Mouse (Mus musculus): ENCODE data around the gene Gba. TPM values are rescaled to one million over a fixed set of nuclear protein-coding genes. Genes with fewer than 3 reads are reported as not detected.
A peak's percentile ranks its signal among the peaks of the same experiment; 100 is the strongest.

Gba gene
- total RNA-seq, 1 experiment = 69.3 TPM

DNA sequence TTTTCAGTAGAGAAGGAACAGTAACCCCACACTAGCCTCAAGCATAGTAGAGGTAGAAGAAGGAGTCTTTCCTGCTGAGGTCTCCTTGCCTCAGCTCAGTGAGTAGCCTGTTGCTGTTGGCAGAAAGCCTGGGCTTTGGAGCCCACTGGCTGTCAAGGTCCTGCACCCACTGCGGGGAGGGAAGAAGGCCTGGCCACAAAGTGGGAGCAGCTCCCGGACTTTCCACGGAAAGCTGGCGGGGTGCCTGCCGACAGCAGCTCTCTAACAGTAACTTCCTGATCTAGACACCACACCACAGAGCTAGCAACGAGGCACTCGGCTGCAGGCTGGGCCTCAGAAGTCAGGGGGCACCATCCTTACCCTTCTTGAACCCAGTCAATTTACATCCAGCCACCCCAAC is 8.0 kb downstream of the Gba start:
- Histone ChIP-seq H3K36me3 (ENCODE audit: control insufficient read depth, insufficient read depth, low read length, poor library complexity, severe bottlenecking) (peaks cover 43% of the 10 kb centered on the region), H3K9me3 (ENCODE audit: control insufficient read depth, insufficient read depth, low read depth, low read length) (no peaks in the 10 kb centered on the region), H3K27ac (ENCODE audit: insufficient read depth, low read depth, low read length, poor library complexity, severe bottlenecking) (no peak overlapping the region), H3K9ac (ENCODE audit: insufficient read depth, low read depth, low read length, poor library complexity, severe bottlenecking) (no peak overlapping the region), H3K4me1 (ENCODE audit: control insufficient read depth in 2 of 2, insufficient read depth in 2 of 2, low read length in 2 of 2, poor library complexity in 1 of 2) (peaks cover 3 to 11% of the 10 kb centered on the region in 2 experiments; a peak in 2 of 4 replicates), H3K4me3 (ENCODE audit: insufficient read depth in 1 of 2, low read depth in 1 of 2, low read length in 2 of 2, poor library complexity in 1 of 2, severe bottlenecking in 1 of 2) (no peak overlapping the region)
- no peak for DNase-seq (ENCODE audit: low read depth, low spot score)
- in situ Hi-C loops (cut with MboI; ENCODE audit: low sequenced_read_pairs in 2 of 2, unreplicated experiment in 2 of 2) = no loop called here
- no peak for TF ChIP-seq CHD2 (IDR thresholded peaks at IDR 0.05; ENCODE audit: low read depth, low read length)
- TF ChIP-seq ZNF384 (IDR thresholded peaks at IDR 0.05; ENCODE audit: low read depth, low read length) = no peak
- no peak for TF ChIP-seq ZC3H11A (IDR thresholded peaks at IDR 0.05; ENCODE audit: borderline replicate concordance, low read depth, low read length)
- no peak for TF ChIP-seq HCFC1 (IDR thresholded peaks at IDR 0.05; ENCODE audit: borderline replicate concordance, insufficient read depth, low read length)
- TF ChIP-seq MAFK (IDR thresholded peaks at IDR 0.05; ENCODE audit: insufficient read depth, low read depth, low read length) = no peak

DNA sequence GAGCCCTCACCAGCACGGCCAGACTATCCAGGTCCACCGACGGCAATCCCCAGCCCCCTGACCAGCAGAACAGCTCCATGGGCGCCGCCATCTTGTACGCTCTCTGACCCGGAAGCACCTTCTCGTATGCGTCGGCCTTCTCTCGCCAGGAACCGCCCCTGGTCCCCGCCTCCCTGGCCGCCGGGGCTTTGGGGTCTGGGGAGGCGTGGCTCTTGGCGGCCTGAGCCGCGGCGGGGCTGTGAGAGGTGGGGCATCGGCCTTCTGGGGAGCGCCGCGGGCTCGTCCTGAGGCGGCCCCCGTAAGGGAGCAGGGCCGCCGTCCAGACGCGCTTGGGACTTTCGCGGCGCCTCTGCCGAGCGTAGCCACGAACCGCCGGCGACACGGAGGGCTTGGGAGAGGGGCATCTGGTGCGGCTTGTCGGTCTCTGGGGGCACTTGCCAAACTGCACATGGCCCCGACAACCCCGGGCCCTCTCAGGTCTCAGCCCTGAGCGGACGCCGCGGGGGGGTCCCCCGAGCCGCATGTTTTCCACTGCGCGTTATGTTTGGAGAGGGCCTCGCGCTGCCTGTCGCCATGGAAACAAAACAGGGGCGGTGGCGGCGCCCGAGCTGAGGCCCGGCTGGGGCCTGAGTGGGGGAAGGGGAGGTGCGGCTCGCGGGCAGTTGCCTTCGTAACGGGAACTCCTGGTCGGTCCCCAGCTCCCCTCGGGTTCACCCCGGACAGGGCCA is 11.2 kb downstream of the Gba start:
- H3K4me1 ChIP-seq (ENCODE audit: control insufficient read depth in 2 of 2, insufficient read depth in 2 of 2, low read length in 2 of 2, poor library complexity in 1 of 2) = peaks cover 3 to 17% of the 10 kb centered on the region in 2 experiments; a peak in 2 of 4 replicates
- peak overlapping the region; percentile 95 for H3K9ac ChIP-seq (ENCODE audit: insufficient read depth, low read depth, low read length, poor library complexity, severe bottlenecking)
- in situ Hi-C loops (cut with MboI; ENCODE audit: low sequenced_read_pairs in 2 of 2, unreplicated experiment in 2 of 2) = no loop called here
- DNase-seq (ENCODE audit: low read depth, low spot score) = peak; percentile 92
- peak overlapping the region; percentile 91 for H3K27ac ChIP-seq (ENCODE audit: insufficient read depth, low read depth, low read length, poor library complexity, severe bottlenecking)
- TF ChIP-seq ZNF384 (IDR thresholded peaks at IDR 0.05; ENCODE audit: low read depth, low read length) = no peak
- peak; percentile 85 for TF ChIP-seq HCFC1 (IDR thresholded peaks at IDR 0.05; ENCODE audit: borderline replicate concordance, insufficient read depth, low read length)
- H3K36me3 ChIP-seq (ENCODE audit: control insufficient read depth, insufficient read depth, low read length, poor library complexity, severe bottlenecking) = peaks cover 18% of the 10 kb centered on the region
- H3K4me3 ChIP-seq (ENCODE audit: insufficient read depth in 1 of 2, low read depth in 1 of 2, low read length in 2 of 2, poor library complexity in 1 of 2, severe bottlenecking in 1 of 2) = peak overlapping the region; percentile 95
- no peaks in the 10 kb centered on the region for H3K9me3 ChIP-seq (ENCODE audit: control insufficient read depth, insufficient read depth, low read depth, low read length)

DNA sequence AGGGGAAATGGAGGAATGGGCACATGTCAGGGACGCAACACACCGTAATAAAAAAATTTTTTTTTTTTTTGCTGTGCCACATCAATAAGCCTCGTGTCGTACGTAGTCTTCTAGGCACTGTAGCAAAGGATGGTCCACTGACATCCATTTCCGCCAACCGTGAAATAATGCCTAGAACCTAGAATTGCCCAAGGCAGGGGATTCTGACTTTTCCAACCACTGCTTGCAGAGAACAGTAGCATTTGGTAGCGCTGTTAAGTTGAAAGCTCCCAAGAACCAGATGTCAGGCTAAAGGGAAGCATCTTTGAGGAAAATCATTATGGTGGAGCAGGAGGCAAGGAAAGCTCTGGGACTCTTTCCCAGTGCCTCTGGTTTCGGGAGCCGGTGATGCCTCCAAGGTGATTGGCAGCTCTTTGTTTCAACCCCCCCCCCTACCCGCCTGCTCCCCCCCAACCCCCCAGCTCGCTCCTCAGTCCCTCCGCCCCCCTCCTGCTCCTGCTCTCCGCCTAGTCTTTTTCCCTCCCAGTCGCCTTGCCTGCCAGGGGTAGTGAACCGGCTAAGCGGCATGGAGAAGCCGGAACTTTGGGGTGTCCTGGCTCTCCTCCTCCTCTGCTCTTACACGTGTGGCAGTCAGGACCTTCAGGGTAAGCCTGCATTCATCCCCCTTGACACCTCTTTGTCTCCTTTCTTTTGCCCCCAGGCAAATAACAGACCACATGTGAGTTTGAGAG is 12.1 kb downstream of the Gba start, which contains the start of gene Thbs3:
Thbs3 (plus strand) TSS at position 500 of the 731 bp plus-strand sequence.
- H3K36me3 ChIP-seq (ENCODE audit: control insufficient read depth, insufficient read depth, low read length, poor library complexity, severe bottlenecking) = peaks cover 13% of the 10 kb centered on the region
- in situ Hi-C loops (cut with MboI; ENCODE audit: low sequenced_read_pairs in 2 of 2, unreplicated experiment in 2 of 2) = no loop called here

DNA sequence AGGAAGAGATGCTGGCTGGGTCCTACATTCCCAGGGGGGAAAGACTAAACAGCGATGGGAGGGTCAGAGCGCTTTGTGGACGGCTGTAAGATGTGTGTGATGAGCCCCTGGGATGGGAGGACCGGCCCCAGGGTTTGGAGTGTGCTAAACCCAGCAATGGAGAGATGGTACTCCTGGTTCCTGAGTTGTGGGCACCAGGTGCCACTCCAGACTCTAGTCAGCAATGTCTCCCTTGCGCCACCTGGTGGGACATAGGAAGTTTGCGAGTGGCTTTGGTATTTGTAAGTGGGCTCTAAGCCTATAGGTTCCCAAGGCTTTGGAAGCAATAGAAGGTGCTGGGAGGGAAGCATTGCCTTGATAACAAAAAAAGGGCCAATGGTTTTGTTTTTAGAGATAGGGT is 13.1 kb downstream of the Gba start:
- H3K27ac ChIP-seq (ENCODE audit: insufficient read depth, low read depth, low read length, poor library complexity, severe bottlenecking) = 0 out of 2 replicates have a peak overlapping the region, but pooled peaks have one; percentile 33
- H3K4me3 ChIP-seq (ENCODE audit: insufficient read depth in 1 of 2, low read depth in 1 of 2, low read length in 2 of 2, poor library complexity in 1 of 2, severe bottlenecking in 1 of 2) = peak overlapping the region in 1 of 2 experiments; percentile 55; a peak in 1 of 4 replicates

More for the DNA sequence above, 12.1 kb downstream of the Gba start, which contains the start of gene Thbs3:
- H3K9me3 ChIP-seq (ENCODE audit: control insufficient read depth, insufficient read depth, low read depth, low read length) = no peaks in the 10 kb centered on the region
- peaks cover 3 to 17% of the 10 kb centered on the region in 2 experiments; a peak in 2 of 4 replicates for H3K4me1 ChIP-seq (ENCODE audit: control insufficient read depth in 2 of 2, insufficient read depth in 2 of 2, low read length in 2 of 2, poor library complexity in 1 of 2)
- peak within 1 kb of the TSS; percentile 95 for H3K4me3 ChIP-seq (ENCODE audit: insufficient read depth in 1 of 2, low read depth in 1 of 2, low read length in 2 of 2, poor library complexity in 1 of 2, severe bottlenecking in 1 of 2)
- H3K27ac ChIP-seq (ENCODE audit: insufficient read depth, low read depth, low read length, poor library complexity, severe bottlenecking) = peak within 1 kb of the TSS; percentile 91
- no peak for TF ChIP-seq MAFK (IDR thresholded peaks at IDR 0.05; ENCODE audit: insufficient read depth, low read depth, low read length)
- TF ChIP-seq CHD2 (IDR thresholded peaks at IDR 0.05; ENCODE audit: low read depth, low read length) = no peak
- no peak for TF ChIP-seq ZC3H11A (IDR thresholded peaks at IDR 0.05; ENCODE audit: borderline replicate concordance, low read depth, low read length)
- no peak for TF ChIP-seq HCFC1 (IDR thresholded peaks at IDR 0.05; ENCODE audit: borderline replicate concordance, insufficient read depth, low read length)
- no peak for TF ChIP-seq ZNF384 (IDR thresholded peaks at IDR 0.05; ENCODE audit: low read depth, low read length)
- H3K9ac ChIP-seq (ENCODE audit: insufficient read depth, low read depth, low read length, poor library complexity, severe bottlenecking) = peak within 1 kb of the TSS; percentile 92
- DNase-seq (ENCODE audit: low read depth, low spot score) = no peak

More for the DNA sequence above, 13.1 kb downstream of the Gba start:
- Histone ChIP-seq H3K36me3 (ENCODE audit: control insufficient read depth, insufficient read depth, low read length, poor library complexity, severe bottlenecking) (peaks cover 7% of the 10 kb centered on the region; the same call in 1 of the 2 replicates), H3K9ac (ENCODE audit: insufficient read depth, low read depth, low read length, poor library complexity, severe bottlenecking) (peak overlapping the region; percentile 71; the same call in 1 of the 2 replicates), H3K9me3 (ENCODE audit: control insufficient read depth, insufficient read depth, low read depth, low read length) (no peaks in the 10 kb centered on the region), H3K4me1 (ENCODE audit: control insufficient read depth in 2 of 2, insufficient read depth in 2 of 2, low read length in 2 of 2, poor library complexity in 1 of 2) (peaks cover 3 to 17% of the 10 kb centered on the region in 2 experiments; a peak in 2 of 4 replicates)
- DNase-seq (ENCODE audit: low read depth, low spot score) = peak; percentile 87
- TF ChIP-seq HCFC1 (IDR thresholded peaks at IDR 0.05; ENCODE audit: borderline replicate concordance, insufficient read depth, low read length) (no peak), ZC3H11A (IDR thresholded peaks at IDR 0.05; ENCODE audit: borderline replicate concordance, low read depth, low read length) (no peak), ZNF384 (IDR thresholded peaks at IDR 0.05; ENCODE audit: low read depth, low read length) (no peak), CHD2 (IDR thresholded peaks at IDR 0.05; ENCODE audit: low read depth, low read length) (no peak), MAFK (IDR thresholded peaks at IDR 0.05; ENCODE audit: insufficient read depth, low read depth, low read length) (no peak)
- in situ Hi-C loops (cut with MboI; ENCODE audit: low sequenced_read_pairs in 2 of 2, unreplicated experiment in 2 of 2) = no loop called here

All from ES-E14 (cell line).